Mouse (Mus musculus) stomach, embryonic 15.5 days (tissue): ENCODE data around the gene Csrnp2. TPM values are rescaled to one million over a fixed set of nuclear protein-coding genes. Genes with fewer than 3 reads are reported as not detected.
"Not testable (repeated sequence)": the region's sequence is repeated elsewhere in the genome, so short reads cannot be mapped to it uniquely, and the experiment has no call there.

ENCODE experiments used
- ATAC-seq: fragments of 200-750 bp; cut with Nextera tagmentation; 2 replicates; pipeline ENCODE4 v1.8.0; 2017; ENCODE audit warnings: low read depth, moderate number of reproducible peaks, moderate TSS enrichment; ENCODE audit not compliant: insufficient read depth, low FRiP score
- H3K27ac ChIP-seq: fragments of 300-500 bp; sonication (generic); 2 replicates; pipeline ENCODE4 v1.5.1; 2015; ENCODE audit warnings: mild to moderate bottlenecking, inconsistent platforms
- H3K27me3 ChIP-seq: fragments of 300-500 bp; sonication (generic); replicated peaks from 2 replicates; pipeline ENCODE4 v1.6.1; 2015; ENCODE audit warnings: inconsistent platforms
- H3K36me3 ChIP-seq: fragments of 300-500 bp; sonication (generic); 2 replicates; pipeline ENCODE4 v1.6.1; 2015; ENCODE audit warnings: inconsistent platforms
- H3K4me1 ChIP-seq: fragments of 300-500 bp; sonication (generic); 2 replicates; pipeline ENCODE4 v1.6.1; 2015; ENCODE audit warnings: inconsistent platforms
- H3K4me2 ChIP-seq: fragments of 300-500 bp; sonication (generic); 2 replicates; pipeline ENCODE4 v1.6.1; 2015; ENCODE audit warnings: mild to moderate bottlenecking, inconsistent platforms
- H3K4me3 ChIP-seq: fragments of 300-500 bp; sonication (generic); replicated peaks from 2 replicates; pipeline ENCODE4 v1.5.1; 2015; ENCODE audit warnings: inconsistent platforms
- H3K9ac ChIP-seq: fragments of 300-500 bp; sonication (generic); 2 replicates; pipeline ENCODE4 v1.6.1; 2015; ENCODE audit warnings: inconsistent platforms
- H3K9me3 ChIP-seq: fragments of 300-500 bp; sonication (generic); 2 replicates; pipeline ENCODE4 v1.6.1; 2016; ENCODE audit warnings: inconsistent platforms
- WGBS: fragments of 180-500 bp; shearing (Covaris S2); methylation state at CpG from one replicate; pipeline ENCODE4 v1.1.7; 2015; 5-methylcytosine and 5-hydroxymethylcytosine counted together
- polyA plus RNA-seq: library from polyadenylated mRNA; unstranded; fragments of >200 nt; fragmentation: Nextera tagmentation; extraction: Ambion mirVana; gene quantifications from 2 replicates; pipeline ENCODE4 v1.2.1, GENCODE M21; 2015

The Csrnp2 gene
- polyA plus RNA-seq, result 9.2 and 9.3 TPM in 2 replicates

- H3K9ac ChIP-seq, result peak within 1 kb of the TSS; percentile 94
- peaks cover 29% of the 10 kb centered on the region for H3K4me1 ChIP-seq
- peak within 1 kb of the TSS; percentile 91 for H3K27ac ChIP-seq
- peak; percentile 98 for ATAC-seq
- WGBS, result 0% methylated on average over 40 of the region's 40 CpGs
- H3K4me2 ChIP-seq, result peak within 1 kb of the TSS; percentile 93
- peak within 1 kb of the TSS; percentile 91 for H3K4me3 ChIP-seq
- no peaks in the 10 kb centered on the region for H3K27me3 ChIP-seq
- H3K9me3 ChIP-seq, result no peaks in the 10 kb centered on the region
- no peaks in the 10 kb centered on the region for H3K36me3 ChIP-seq
Observed at GRCm38 (mm10) chr15:100495102-100495501, at the start of gene Csrnp2. Csrnp2 (minus strand) TSS chr15:100495488.

GRCm38 (mm10) chr15:100543651-100544030 is 48.4 kb upstream of the Csrnp2 start:
- not testable (repeated sequence) for H3K36me3 ChIP-seq, H3K4me1 ChIP-seq, H3K9ac ChIP-seq, ATAC-seq, H3K4me3 ChIP-seq, H3K9me3 ChIP-seq, H3K4me2 ChIP-seq, H3K27me3 ChIP-seq, H3K27ac ChIP-seq
- 98% methylated on average over 14 of the region's 14 CpGs for WGBS

- 97% methylated on average over 28 of the region's 28 CpGs for WGBS
- H3K9me3 ChIP-seq, result not testable (repeated sequence)
Observed at GRCm38 (mm10) chr15:100542876-100543650, 47.8 kb upstream of the Csrnp2 start.

GRCm38 (mm10) chr15:100541426-100541825 is 46.1 kb upstream of the Csrnp2 start:
- H3K4me2 ChIP-seq, result no peak overlapping the region
- H3K9ac ChIP-seq, result no peak overlapping the region
- no peaks in the 10 kb centered on the region for H3K4me1 ChIP-seq
- no peak for ATAC-seq
- no peak overlapping the region for H3K4me3 ChIP-seq
- H3K36me3 ChIP-seq, result peaks cover 4% of the 10 kb centered on the region; the same call in 1 of the 2 replicates
- no peaks in the 10 kb centered on the region for H3K27me3 ChIP-seq
- WGBS, result 89% methylated on average over 4 of the region's 4 CpGs
- no peaks in the 10 kb centered on the region for H3K9me3 ChIP-seq
- no peak overlapping the region for H3K27ac ChIP-seq

More at GRCm38 (mm10) chr15:100542876-100543650, 47.8 kb upstream of the Csrnp2 start:
- ATAC-seq, H3K36me3 ChIP-seq, H3K4me2 ChIP-seq, H3K4me1 ChIP-seq, H3K4me3 ChIP-seq, H3K27me3 ChIP-seq, H3K9ac ChIP-seq, H3K27ac ChIP-seq: not testable (repeated sequence)

GRCm38 (mm10) chr15:100541001-100541400 is 45.7 kb upstream of the Csrnp2 start:
- not testable (repeated sequence) for H3K36me3 ChIP-seq, ATAC-seq, H3K9me3 ChIP-seq, H3K4me1 ChIP-seq, H3K27me3 ChIP-seq, H3K9ac ChIP-seq, H3K27ac ChIP-seq, H3K4me2 ChIP-seq, H3K4me3 ChIP-seq
- WGBS, result 66% methylated on average over 1 of the region's 1 CpGs

GRCm38 (mm10) chr15:100539411-100539810 is 44.1 kb upstream of the Csrnp2 start:
- H3K36me3 ChIP-seq, result peaks cover 10% of the 10 kb centered on the region
- no peaks in the 10 kb centered on the region for H3K4me1 ChIP-seq
- no peak for ATAC-seq
- no peak overlapping the region for H3K9ac ChIP-seq
- no peaks in the 10 kb centered on the region for H3K27me3 ChIP-seq
- H3K4me2 ChIP-seq, result no peak overlapping the region
- no peaks in the 10 kb centered on the region for H3K9me3 ChIP-seq
- 88% methylated on average over 9 of the region's 9 CpGs for WGBS
- no peak overlapping the region for H3K4me3 ChIP-seq
- no peak overlapping the region for H3K27ac ChIP-seq

GRCm38 (mm10) chr15:100537913-100538312 is 42.6 kb upstream of the Csrnp2 start:
- Histone ChIP-seq H3K4me3 (no peak overlapping the region), H3K4me2 (no peak overlapping the region), H3K4me1 (no peaks in the 10 kb centered on the region), H3K36me3 (peaks cover 10% of the 10 kb centered on the region), H3K9me3 (no peaks in the 10 kb centered on the region), H3K27ac (no peak overlapping the region), H3K9ac (no peak overlapping the region), H3K27me3 (no peaks in the 10 kb centered on the region)
- 86% methylated on average over 6 of the region's 6 CpGs for WGBS
- no peak for ATAC-seq

GRCm38 (mm10) chr15:100527900-100528299 is 32.6 kb upstream of the Csrnp2 start:
- Histone ChIP-seq H3K4me2 (no peak overlapping the region), H3K4me3 (no peak overlapping the region), H3K36me3 (no peaks in the 10 kb centered on the region), H3K9me3 (no peaks in the 10 kb centered on the region), H3K9ac (no peak overlapping the region), H3K27me3 (no peaks in the 10 kb centered on the region), H3K27ac (no peak overlapping the region), H3K4me1 (no peaks in the 10 kb centered on the region)
- 69% methylated on average over 5 of the region's 5 CpGs for WGBS
- no peak for ATAC-seq

- Histone ChIP-seq H3K36me3 (peaks cover 4% of the 10 kb centered on the region; the same call in 1 of the 2 replicates), H3K4me2 (no peak overlapping the region), H3K4me1 (no peaks in the 10 kb centered on the region), H3K27ac (no peak overlapping the region), H3K4me3 (no peak overlapping the region), H3K27me3 (no peaks in the 10 kb centered on the region), H3K9me3 (no peaks in the 10 kb centered on the region), H3K9ac (no peak overlapping the region)
- ATAC-seq, result no peak
- WGBS, result 92% methylated on average over 14 of the region's 14 CpGs
Observed at GRCm38 (mm10) chr15:100525405-100525804, 30.1 kb upstream of the Csrnp2 start.

GRCm38 (mm10) chr15:100520306-100520705 is 25.0 kb upstream of the Csrnp2 start:
- Histone ChIP-seq H3K9me3 (no peaks in the 10 kb centered on the region), H3K27ac (no peak overlapping the region), H3K27me3 (no peaks in the 10 kb centered on the region), H3K36me3 (peaks cover 16% of the 10 kb centered on the region), H3K4me1 (no peaks in the 10 kb centered on the region), H3K9ac (no peak overlapping the region), H3K4me3 (no peak overlapping the region), H3K4me2 (no peak overlapping the region)
- no peak for ATAC-seq
- WGBS, result 92% methylated on average over 14 of the region's 14 CpGs

GRCm38 (mm10) chr15:100515121-100515520 is 19.8 kb upstream of the Csrnp2 start:
- no peak overlapping the region for H3K4me3 ChIP-seq
- no peaks in the 10 kb centered on the region for H3K27me3 ChIP-seq
- no peaks in the 10 kb centered on the region for H3K4me1 ChIP-seq
- no peak overlapping the region for H3K9ac ChIP-seq
- 82% methylated on average over 2 of the region's 2 CpGs for WGBS
- H3K9me3 ChIP-seq, result no peaks in the 10 kb centered on the region
- ATAC-seq, result no peak
- peaks cover 26% of the 10 kb centered on the region for H3K36me3 ChIP-seq
- no peak overlapping the region for H3K27ac ChIP-seq
- H3K4me2 ChIP-seq, result no peak overlapping the region

- H3K36me3 ChIP-seq, result peaks cover 25% of the 10 kb centered on the region
- 83% methylated on average over 4 of the region's 4 CpGs for WGBS
- ATAC-seq, result no peak
Observed at GRCm38 (mm10) chr15:100513387-100513786, 18.1 kb upstream of the Csrnp2 start.

More at GRCm38 (mm10) chr15:100513387-100513786, 18.1 kb upstream of the Csrnp2 start:
- Histone ChIP-seq H3K4me3 (no peak overlapping the region), H3K4me2 (no peak overlapping the region), H3K27me3 (no peaks in the 10 kb centered on the region), H3K27ac (no peak overlapping the region), H3K9ac (no peak overlapping the region), H3K4me1 (no peaks in the 10 kb centered on the region), H3K9me3 (no peaks in the 10 kb centered on the region)
